Mouse (Mus musculus) forebrain, embryonic 15.5 days (tissue): ENCODE data around the gene Cd52. TPM values are rescaled to one million over a fixed set of nuclear protein-coding genes. Genes with fewer than 3 reads are reported as not detected.
A peak's percentile ranks its signal among the peaks of the same experiment; 100 is the strongest.

Source experiments
- ATAC-seq: fragments of 200-750 bp; cut with Nextera tagmentation; replicated peaks from 2 replicates; pipeline ENCODE4 v1.8.0; 2017; ENCODE audit warnings: mild to moderate bottlenecking, moderate TSS enrichment, moderate library complexity
- H3K27ac ChIP-seq: fragments of 300-500 bp; sonication (generic); replicated peaks from 2 replicates; pipeline ENCODE4 v1.5.1; 2015; ENCODE audit warnings: mild to moderate bottlenecking, inconsistent platforms
- H3K27me3 ChIP-seq: fragments of 300-500 bp; sonication (generic); 2 replicates; pipeline ENCODE4 v1.6.1; 2015; ENCODE audit warnings: inconsistent platforms
- H3K36me3 ChIP-seq: fragments of 300-500 bp; sonication (generic); 2 replicates; pipeline ENCODE4 v1.6.1; 2015; ENCODE audit warnings: mild to moderate bottlenecking, inconsistent platforms
- H3K4me1 ChIP-seq: fragments of 300-500 bp; sonication (generic); 2 replicates; pipeline ENCODE4 v1.6.1; 2015; ENCODE audit warnings: inconsistent platforms
- H3K4me2 ChIP-seq: fragments of 300-500 bp; sonication (generic); replicated peaks from 2 replicates; pipeline ENCODE4 v1.6.1; 2015; ENCODE audit warnings: mild to moderate bottlenecking, inconsistent platforms
- H3K4me3 ChIP-seq: fragments of 300-500 bp; sonication (generic); 2 replicates; pipeline ENCODE4 v1.5.1; 2015; ENCODE audit warnings: mild to moderate bottlenecking, inconsistent platforms
- H3K9ac ChIP-seq: fragments of 300-500 bp; sonication (generic); replicated peaks from 2 replicates; pipeline ENCODE4 v1.6.1; 2015; ENCODE audit warnings: mild to moderate bottlenecking, inconsistent platforms
- H3K9me3 ChIP-seq: fragments of 300-500 bp; sonication (generic); 2 replicates; pipeline ENCODE4 v1.6.1; 2016; ENCODE audit warnings: inconsistent platforms
- WGBS: fragments of 180-500 bp; shearing (Covaris S2); methylation state at CpG from one replicate; pipeline ENCODE4 v1.1.7; 2015; ENCODE audit warnings: mixed read lengths; 5-methylcytosine and 5-hydroxymethylcytosine counted together
- polyA plus RNA-seq: library from polyadenylated mRNA; unstranded; fragments of >200 nt; fragmentation: Nextera tagmentation; extraction: Ambion mirVana; gene quantifications from 2 replicates; pipeline ENCODE4 v1.2.1, GENCODE M21; 2015

Gene Cd52
- polyA plus RNA-seq, 1 experiment from 2014 or later = 1.5 TPM

DNA sequence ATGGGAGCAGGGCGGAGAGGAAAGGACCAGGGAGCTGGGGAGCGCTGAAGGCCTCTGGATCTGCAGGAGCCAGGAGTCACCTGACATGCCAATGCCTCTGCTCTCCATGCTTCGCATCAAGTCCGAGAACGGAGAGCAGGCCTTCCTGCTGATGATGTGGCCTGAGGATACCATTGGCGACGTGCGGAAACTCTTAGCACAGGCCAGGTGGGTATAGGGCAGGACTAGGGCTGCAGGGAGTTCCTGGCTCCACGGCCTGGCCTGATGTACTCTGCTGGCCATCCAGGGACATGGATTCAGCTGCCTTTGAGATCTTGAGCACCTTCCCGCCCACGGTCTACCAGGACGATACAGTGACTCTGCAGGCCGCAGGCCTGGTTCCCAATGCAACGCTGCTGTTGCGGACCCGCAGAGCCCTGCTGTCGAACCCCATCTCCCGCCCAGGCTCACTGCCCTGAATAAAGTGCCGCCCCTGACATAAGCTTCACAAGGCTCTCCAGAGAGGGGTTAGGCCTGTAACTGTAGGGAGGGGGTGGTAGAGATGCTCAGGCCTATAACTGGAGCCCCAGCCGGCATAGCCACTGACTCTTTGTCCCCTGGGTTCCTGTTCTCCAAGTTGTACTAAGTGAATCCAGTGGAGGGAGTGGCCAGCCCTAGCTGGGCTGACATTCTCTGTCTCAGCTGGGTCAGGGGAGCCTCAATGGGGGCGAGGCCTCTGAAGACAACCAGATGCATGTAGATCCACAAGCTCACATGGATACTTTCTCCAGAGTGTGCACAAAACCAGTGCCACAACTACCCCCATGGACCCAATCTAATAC is 31.6 kb upstream of the Cd52 start:
- ATAC-seq = no peak
- Histone ChIP-seq H3K36me3 (no peaks in the 10 kb centered on the region), H3K27ac (no peak overlapping the region), H3K4me1 (peaks cover 28% of the 10 kb centered on the region), H3K4me3 (no peak overlapping the region), H3K9ac (no peak overlapping the region), H3K27me3 (no peaks in the 10 kb centered on the region), H3K4me2 (0 out of 2 replicates have a peak overlapping the region, but pooled peaks have one; percentile 90), H3K9me3 (no peaks in the 10 kb centered on the region)
- 91% methylated on average over 21 of the region's 21 CpGs for WGBS

DNA sequence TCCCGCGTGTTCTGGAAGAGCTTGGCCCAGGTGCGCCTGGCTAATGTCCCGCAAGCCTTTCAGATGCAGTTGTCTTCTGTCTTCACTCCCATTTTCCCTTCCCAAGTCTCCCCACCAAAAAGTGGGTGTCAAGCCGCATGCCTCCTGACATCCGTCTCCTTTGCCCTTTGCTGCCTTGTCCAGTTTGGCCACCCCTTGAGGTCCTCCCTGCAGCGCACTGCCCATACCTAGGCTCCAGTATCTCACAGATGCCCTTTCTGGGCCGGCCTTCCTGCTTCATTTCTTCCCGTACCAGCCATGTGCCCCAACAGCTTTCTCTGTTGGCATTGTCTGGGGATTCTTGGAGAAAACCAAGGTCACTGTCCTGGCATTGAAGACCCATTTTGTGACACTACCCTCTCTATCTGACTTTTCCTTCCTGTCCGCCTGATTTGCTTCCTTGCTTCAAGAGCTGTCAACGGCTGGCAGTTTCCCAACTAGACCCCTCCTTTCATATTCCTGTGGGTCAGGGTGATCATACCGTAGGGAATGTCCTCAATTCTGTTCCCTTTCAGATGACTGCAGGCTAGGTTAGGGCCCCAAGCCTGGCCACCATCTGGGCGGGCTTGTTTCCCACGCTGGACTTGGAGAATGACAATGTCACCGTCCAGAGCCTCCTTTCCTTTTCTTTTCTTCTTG is 30.6 kb upstream of the Cd52 start:
- no peak overlapping the region for H3K4me2 ChIP-seq
- H3K4me3 ChIP-seq = no peak overlapping the region

DNA sequence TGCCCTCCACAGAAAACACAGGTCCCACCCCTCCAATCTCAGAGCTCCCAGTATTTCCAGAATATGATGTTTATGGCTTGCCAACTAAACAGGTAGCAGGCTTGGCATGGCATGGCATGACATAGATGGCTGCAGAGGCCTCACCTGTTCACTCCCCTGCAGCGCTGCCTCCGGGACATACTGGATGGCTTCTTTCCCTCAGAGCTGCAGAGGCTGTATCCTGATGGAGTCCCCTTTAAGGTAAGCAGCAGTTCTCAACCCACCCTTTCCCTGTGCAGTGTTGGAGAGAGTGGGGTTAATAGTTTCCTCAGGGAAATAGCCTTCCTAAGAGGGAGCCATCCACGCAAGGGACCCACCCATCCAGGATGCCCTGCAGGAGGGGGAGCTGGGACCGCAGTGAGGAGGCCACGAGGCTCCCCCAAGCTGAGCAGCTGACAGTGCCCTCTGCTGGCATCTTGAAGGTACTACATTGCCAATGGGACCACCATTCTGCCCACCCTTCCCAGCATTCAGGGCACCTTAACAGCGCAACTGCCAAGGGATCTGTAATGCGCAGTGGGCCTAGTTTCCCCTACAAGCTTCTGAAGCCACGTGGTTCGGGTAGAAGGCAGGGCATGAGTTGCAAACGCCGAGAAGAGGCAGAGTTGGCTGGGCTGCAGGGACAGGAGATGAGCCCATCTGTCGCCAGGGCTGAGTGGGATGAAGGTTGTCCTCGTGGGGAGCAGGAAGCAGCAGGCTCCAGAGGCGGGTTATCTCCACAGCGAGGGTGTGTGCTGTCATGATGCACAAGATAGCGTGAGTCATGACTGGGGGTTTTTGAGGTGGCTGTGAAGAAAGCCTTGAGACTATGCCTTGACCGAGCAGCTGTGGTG is 29.0 kb upstream of the Cd52 start:
- H3K4me3 ChIP-seq = no peak overlapping the region
- no peaks in the 10 kb centered on the region for H3K9me3 ChIP-seq
- H3K27ac ChIP-seq = no peak overlapping the region
- WGBS = 27% methylated on average over 17 of the region's 17 CpGs
- ATAC-seq = no peak
- H3K4me2 ChIP-seq = no peak overlapping the region; the same call in 1 of the 2 replicates
- H3K9ac ChIP-seq = no peak overlapping the region
- H3K27me3 ChIP-seq = no peaks in the 10 kb centered on the region
- no peaks in the 10 kb centered on the region for H3K36me3 ChIP-seq
- peaks cover 24% of the 10 kb centered on the region for H3K4me1 ChIP-seq

More for the DNA sequence above, 30.6 kb upstream of the Cd52 start:
- no peak overlapping the region for H3K27ac ChIP-seq
- ATAC-seq = no peak
- WGBS = 88% methylated on average over 15 of the region's 15 CpGs
- no peaks in the 10 kb centered on the region for H3K36me3 ChIP-seq
- H3K9me3 ChIP-seq = no peaks in the 10 kb centered on the region
- no peaks in the 10 kb centered on the region for H3K27me3 ChIP-seq
- no peak overlapping the region for H3K9ac ChIP-seq
- H3K4me1 ChIP-seq = peaks cover 28% of the 10 kb centered on the region

DNA sequence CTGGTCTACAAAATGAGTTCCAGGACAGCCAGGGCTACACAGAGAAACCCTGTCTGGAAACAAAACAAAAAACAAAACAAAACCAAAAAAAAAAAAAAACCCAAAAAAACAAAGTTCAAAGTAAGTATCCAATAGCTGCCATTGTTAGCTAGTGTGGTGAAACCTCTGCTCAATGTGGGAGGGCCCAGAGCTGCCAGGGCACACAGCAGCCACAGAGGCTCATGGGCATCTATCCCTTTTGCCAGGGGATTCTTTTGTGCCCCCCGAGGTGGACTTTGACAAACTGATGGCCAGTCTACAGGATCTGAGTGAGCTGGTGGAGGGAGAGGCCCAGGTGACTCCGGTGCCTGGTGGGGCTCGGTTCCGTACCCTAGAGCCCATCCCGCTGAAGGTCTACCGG is 28.3 kb upstream of the Cd52 start:
- Histone ChIP-seq H3K4me1 (peaks cover 22% of the 10 kb centered on the region), H3K27ac (no peak overlapping the region), H3K36me3 (no peaks in the 10 kb centered on the region), H3K9ac (no peak overlapping the region), H3K4me2 (no peak overlapping the region), H3K9me3 (no peaks in the 10 kb centered on the region), H3K4me3 (no peak overlapping the region), H3K27me3 (no peaks in the 10 kb centered on the region)
- ATAC-seq = no peak
- WGBS = 95% methylated on average over 6 of the region's 6 CpGs

DNA sequence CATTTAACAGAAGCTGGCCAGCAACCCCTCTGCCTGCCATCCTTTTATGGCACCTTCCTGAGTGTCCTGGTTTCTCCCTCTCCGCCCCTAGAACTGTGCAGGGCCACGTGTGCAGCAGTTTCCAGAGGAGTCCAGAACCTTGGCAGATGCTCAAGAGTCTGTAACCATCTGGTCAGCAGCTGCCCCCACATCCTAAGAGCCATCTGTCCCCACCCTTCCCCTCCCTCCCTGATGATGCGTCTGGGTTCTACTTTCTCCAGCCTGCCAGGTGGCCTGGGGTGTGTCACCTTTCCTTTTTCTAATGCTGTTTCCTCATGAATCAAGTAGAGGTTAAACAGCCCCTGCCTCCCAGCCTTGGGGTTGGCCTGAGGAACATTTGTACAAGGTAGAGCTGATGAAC is 27.4 kb upstream of the Cd52 start:
- Histone ChIP-seq H3K4me2 (no peak overlapping the region), H3K27me3 (no peaks in the 10 kb centered on the region), H3K4me1 (peaks cover 15% of the 10 kb centered on the region), H3K9ac (no peak overlapping the region), H3K36me3 (no peaks in the 10 kb centered on the region), H3K4me3 (no peak overlapping the region), H3K27ac (no peak overlapping the region), H3K9me3 (no peaks in the 10 kb centered on the region)
- ATAC-seq = no peak
- 62% methylated on average over 3 of the region's 3 CpGs for WGBS

DNA sequence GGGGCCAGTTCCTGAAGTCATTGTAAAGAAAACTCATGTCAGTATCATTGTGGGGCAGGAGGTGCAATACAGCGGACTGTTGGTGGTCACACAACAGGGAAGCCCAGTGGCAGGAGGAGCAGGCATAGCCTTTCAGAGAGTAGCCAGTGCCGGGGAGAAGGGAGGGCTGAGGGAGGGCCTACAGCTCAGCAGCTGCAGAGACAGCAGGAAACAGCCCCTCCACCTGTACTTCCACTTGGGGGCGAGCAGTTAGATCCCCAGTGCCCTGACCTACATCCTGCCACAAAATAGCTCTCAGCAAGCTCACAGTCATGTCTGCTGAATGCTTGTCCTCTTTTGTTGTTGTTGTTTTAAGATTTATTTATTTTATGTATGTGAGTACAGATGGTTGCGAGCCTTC is 26.7 kb upstream of the Cd52 start:
- H3K4me3 ChIP-seq = no peak overlapping the region
- H3K27me3 ChIP-seq = no peaks in the 10 kb centered on the region
- H3K4me2 ChIP-seq = no peak overlapping the region
- no peak overlapping the region for H3K9ac ChIP-seq
- H3K9me3 ChIP-seq = no peaks in the 10 kb centered on the region
- no peaks in the 10 kb centered on the region for H3K36me3 ChIP-seq
- H3K27ac ChIP-seq = no peak overlapping the region
- no peak for ATAC-seq
- peaks cover 8% of the 10 kb centered on the region for H3K4me1 ChIP-seq
- 53% methylated on average over 4 of the region's 4 CpGs for WGBS

DNA sequence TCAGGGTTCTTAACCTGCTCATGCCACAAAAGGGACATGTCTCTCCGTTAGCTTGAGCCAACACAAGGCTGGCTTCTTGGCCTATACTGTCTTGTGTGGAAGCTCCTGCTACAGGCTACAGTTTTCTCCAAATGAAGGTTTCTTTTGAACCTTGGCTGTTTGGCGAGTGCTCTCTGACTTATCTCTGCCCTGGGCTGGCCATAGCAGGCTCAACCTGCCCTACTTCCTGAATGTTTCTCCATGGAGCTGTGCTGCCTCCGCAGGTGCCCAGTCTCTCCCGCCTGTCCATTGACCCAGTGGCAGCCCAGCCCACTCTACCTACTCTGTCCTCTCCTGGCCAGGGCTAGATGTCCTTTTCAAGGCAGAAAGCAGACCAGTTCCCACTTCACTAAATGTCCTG is 26.0 kb upstream of the Cd52 start:
- Histone ChIP-seq H3K9ac (no peak overlapping the region), H3K4me1 (peaks cover 8% of the 10 kb centered on the region)
- 88% methylated on average over 4 of the region's 4 CpGs for WGBS

DNA sequence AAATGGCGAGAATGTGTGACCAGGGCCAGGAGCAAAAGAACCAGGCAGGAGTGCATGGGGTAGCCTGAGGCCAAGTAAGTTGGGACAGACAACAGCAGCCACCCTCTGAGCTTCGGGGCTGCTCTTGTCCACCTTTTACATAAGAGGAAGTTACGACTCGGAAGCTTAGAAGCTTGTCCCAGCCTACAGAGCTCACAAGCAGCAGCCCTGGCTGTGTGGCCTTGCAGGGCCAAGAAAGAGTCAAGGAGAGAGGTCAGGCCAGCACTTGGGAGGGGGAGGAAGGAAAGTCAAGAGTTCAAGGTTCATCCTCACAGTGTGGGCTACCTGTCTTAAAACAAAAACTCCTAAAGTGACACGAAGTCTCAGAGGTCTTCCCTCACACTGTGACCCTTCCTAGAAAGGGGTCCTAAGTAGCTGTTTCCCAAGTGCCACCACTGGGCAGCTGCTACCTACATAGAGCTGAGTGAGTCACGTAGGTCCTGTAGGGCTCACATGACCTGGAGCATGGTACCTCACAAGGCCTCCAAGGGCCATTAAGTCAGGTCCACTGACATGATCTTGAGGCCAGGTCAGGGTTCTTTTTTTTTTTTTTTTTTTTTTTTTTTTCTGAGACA is 25.4 kb upstream of the Cd52 start:
- H3K4me1 ChIP-seq = peaks cover 8% of the 10 kb centered on the region
- no peak overlapping the region for H3K4me2 ChIP-seq
- no peaks in the 10 kb centered on the region for H3K27me3 ChIP-seq
- WGBS = 82% methylated on average over 6 of the region's 6 CpGs
- no peaks in the 10 kb centered on the region for H3K36me3 ChIP-seq
- ATAC-seq = no peak
- no peak overlapping the region for H3K9ac ChIP-seq
- no peaks in the 10 kb centered on the region for H3K9me3 ChIP-seq
- H3K27ac ChIP-seq = no peak overlapping the region
- H3K4me3 ChIP-seq = no peak overlapping the region

More for the DNA sequence above, 26.0 kb upstream of the Cd52 start:
- Histone ChIP-seq H3K36me3 (no peaks in the 10 kb centered on the region), H3K27me3 (no peaks in the 10 kb centered on the region), H3K27ac (no peak overlapping the region), H3K9me3 (no peaks in the 10 kb centered on the region), H3K4me2 (no peak overlapping the region), H3K4me3 (no peak overlapping the region)
- no peak for ATAC-seq

DNA sequence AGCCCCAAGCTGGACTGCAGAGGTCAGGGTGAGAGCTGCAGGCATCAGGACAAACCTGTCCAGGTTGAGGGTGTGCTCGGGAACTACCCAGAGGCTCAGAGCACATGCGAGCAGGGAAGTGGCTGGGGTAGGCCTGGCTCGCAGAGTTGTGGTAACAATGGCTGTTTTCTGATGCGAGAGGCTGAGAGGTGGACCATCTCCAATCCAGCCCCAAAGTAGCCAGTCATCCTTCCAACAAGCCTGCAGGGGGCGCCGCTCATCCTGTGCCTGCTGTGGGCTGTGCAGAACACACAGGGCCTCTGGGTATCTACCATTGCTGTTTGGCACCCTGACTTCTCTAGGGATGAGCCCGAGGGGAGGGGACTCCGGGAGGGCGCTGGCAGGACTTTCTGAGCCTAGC is 24.8 kb upstream of the Cd52 start:
- 59% methylated on average over 9 of the region's 9 CpGs for WGBS
- Histone ChIP-seq H3K36me3 (no peaks in the 10 kb centered on the region), H3K4me3 (no peak overlapping the region), H3K9me3 (no peaks in the 10 kb centered on the region), H3K27me3 (no peaks in the 10 kb centered on the region), H3K4me1 (peaks cover 8% of the 10 kb centered on the region), H3K9ac (no peak overlapping the region), H3K4me2 (no peak overlapping the region), H3K27ac (no peak overlapping the region)
- no peak for ATAC-seq

DNA sequence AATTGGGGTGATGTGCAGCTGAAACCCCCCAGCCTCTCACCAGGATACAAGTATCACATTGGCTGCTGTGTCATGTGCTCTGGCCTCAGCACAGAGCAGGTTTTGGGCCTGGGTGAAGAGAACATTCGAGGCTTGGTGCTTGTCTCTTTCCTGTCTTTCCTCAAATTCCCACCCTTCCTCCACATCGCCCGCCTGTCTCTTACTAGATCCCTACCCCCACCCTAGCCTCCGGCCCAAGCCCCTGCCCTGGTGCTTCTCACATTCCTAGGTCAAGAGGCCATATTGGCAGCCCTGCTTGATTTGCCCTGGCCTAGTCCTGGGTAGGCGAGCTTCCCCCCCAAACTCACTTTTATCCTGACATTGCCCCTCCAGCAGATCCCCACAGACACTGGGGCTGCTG is 24.2 kb upstream of the Cd52 start:
- no peak for ATAC-seq
- no peaks in the 10 kb centered on the region for H3K27me3 ChIP-seq
- H3K4me2 ChIP-seq = no peak overlapping the region
- H3K9ac ChIP-seq = no peak overlapping the region
- no peaks in the 10 kb centered on the region for H3K9me3 ChIP-seq
- H3K27ac ChIP-seq = no peak overlapping the region
- no peak overlapping the region for H3K4me3 ChIP-seq
- 82% methylated on average over 5 of the region's 5 CpGs for WGBS
- H3K36me3 ChIP-seq = no peaks in the 10 kb centered on the region
- peaks cover 3% of the 10 kb centered on the region for H3K4me1 ChIP-seq

DNA sequence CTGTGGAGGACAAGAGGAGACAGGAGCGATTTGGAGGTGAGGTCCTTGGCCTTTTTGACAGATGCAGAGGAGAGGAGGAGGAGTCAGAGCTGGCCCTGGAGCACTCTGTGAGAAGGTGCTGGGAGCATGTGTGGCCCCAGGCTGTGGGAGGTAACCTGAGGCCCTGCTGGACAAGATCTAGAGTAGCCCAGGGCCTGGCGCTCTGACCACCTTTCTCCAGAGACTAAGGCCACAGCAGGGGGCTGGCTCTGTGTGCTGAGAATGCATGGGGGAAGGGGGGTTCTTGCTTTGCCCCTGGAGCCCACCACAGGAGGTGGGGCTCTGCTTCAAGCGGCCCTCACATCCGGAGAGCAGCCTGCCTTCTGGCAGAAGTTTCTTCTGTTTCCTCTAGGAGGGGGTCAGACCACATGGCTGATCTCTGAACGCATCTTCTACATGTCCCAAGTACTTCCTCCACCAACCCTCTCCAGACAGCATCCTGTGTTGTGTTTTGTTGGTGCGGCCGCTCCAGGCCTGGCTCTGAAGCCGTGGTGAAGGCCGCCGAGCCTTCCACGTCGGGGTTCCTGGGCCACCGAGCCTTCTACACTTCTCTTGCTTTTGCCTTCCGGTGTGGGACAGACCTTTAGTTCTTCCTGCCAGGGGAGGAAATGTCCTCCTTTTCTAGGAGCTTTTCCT is 23.4 kb upstream of the Cd52 start:
- ATAC-seq = no peak
- H3K36me3 ChIP-seq = no peaks in the 10 kb centered on the region
- no peak overlapping the region for H3K4me2 ChIP-seq
- H3K27ac ChIP-seq = no peak overlapping the region
- no peaks in the 10 kb centered on the region for H3K27me3 ChIP-seq
- no peak overlapping the region for H3K9ac ChIP-seq
- H3K4me3 ChIP-seq = no peak overlapping the region
- H3K9me3 ChIP-seq = no peaks in the 10 kb centered on the region
- no peaks in the 10 kb centered on the region for H3K4me1 ChIP-seq
- WGBS = 80% methylated on average over 14 of the region's 14 CpGs
